Mouse (Mus musculus) G1E (cell line): Measurements from ENCODE around the gene Sox5. TPM values are rescaled to one million over a fixed set of nuclear protein-coding genes. Genes with fewer than 3 reads are reported as not detected.

ENCODE experiments used
- ATAC-seq: 2 replicates; pipeline ENCODE4 v1.8.0; 2016; ENCODE audit warnings: mild to moderate bottlenecking; ENCODE audit not compliant: insufficient number of reproducible peaks, poor library complexity, low FRiP score, severe bottlenecking; ENCODE audit errors: extremely low read depth
- DNase-seq: peaks from one replicate; pipeline ENCODE4 v3.0.0; 2012; ENCODE audit warnings: low spot score
- H3K27me3 ChIP-seq: 2 replicates; pipeline ENCODE4 v1.6.1; 2012; ENCODE audit warnings: mild to moderate bottlenecking, low read length, inconsistent platforms; ENCODE audit not compliant: insufficient read depth
- H3K36me3 ChIP-seq: replicated peaks from 2 replicates; pipeline ENCODE3; 2012; ENCODE audit warnings: mild to moderate bottlenecking, inconsistent platforms
- H3K4me1 ChIP-seq: 2 replicates; pipeline ENCODE4 v1.6.1; 2012; ENCODE audit warnings: low read depth, low read length, inconsistent platforms, mixed read lengths; ENCODE audit not compliant: insufficient read depth
- H3K4me3 ChIP-seq: 2 replicates; pipeline ENCODE4 v1.5.1; 2012; ENCODE audit warnings: low read depth, mild to moderate bottlenecking, inconsistent platforms, low read length, moderate library complexity, mixed read lengths
- H3K9me3 ChIP-seq: replicated peaks from 2 replicates; pipeline ENCODE4 v1.6.1; 2012; ENCODE audit warnings: inconsistent platforms
- CTCF ChIP-seq: IDR thresholded peaks from 2 replicates; pipeline ENCODE4 v1.5.1; 2012; ENCODE audit warnings: low read depth, low read length, inconsistent platforms, mixed read lengths
- GATA1 ChIP-seq: IDR thresholded peaks from 2 replicates; pipeline ENCODE4 v1.6.1; 2012; ENCODE audit warnings: borderline replicate concordance, low read length, inconsistent platforms, mixed read lengths
- GATA2 ChIP-seq: IDR thresholded peaks from 2 replicates; pipeline ENCODE4 v1.6.1; 2012; ENCODE audit warnings: low read depth, low read length, inconsistent platforms, borderline replicate concordance
- POLR2AphosphoS5 ChIP-seq: IDR thresholded peaks from 2 replicates; pipeline ENCODE4 v1.6.1; 2012; ENCODE audit warnings: low read depth, low read length, inconsistent platforms; ENCODE audit not compliant: insufficient replicate concordance
- TAL1 ChIP-seq: conservative IDR thresholded peaks from 2 replicates; pipeline ENCODE4 v1.6.1; 2012; ENCODE audit warnings: low read depth, low read length, inconsistent platforms, mixed read lengths
- polyA plus RNA-seq: library from polyadenylated mRNA; stranded (reverse); fragments of >175 nt; gene quantifications from 2 replicates; pipeline ENCODE4 v1.2.3, GENCODE M21; 2012
- total RNA-seq, 2 experiments: library from RNA; stranded (forward) in 1 of 2; stranded (reverse) in 1 of 2; fragments of 200-1000 nt in 1 of 2; fragments of >200 nt in 1 of 2; fragmentation: Nextera tagmentation in 1 of 2; gene quantifications; 2 replicates each; pipeline ENCODE4 v1.2.3; 2014 to 2017

Sox5 gene
- total and polyA plus RNA-seq, 3 experiments: 0.27 to 16.2 TPM; not detected in 1

DNA sequence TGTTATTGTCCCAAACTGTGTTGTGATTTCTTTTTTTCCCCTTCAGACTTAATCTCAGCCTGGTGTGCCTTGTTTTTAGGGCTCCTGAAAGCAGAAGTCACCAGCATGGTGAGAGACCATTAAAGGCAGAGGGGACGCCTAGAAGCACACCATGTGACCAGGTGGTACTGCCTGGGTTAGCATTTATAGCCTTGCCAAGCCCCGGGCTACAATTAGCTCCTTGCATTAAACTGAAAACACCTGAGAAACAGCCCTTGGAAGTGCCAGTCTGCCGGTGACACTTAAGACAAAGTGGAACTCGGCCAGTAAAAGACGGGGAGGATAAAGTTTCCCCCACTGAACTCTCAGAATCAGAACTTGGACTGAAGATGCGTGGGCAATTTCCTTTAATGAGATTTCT is 318.1 kb downstream of the Sox5 start:
- TF ChIP-seq GATA2: no peak
- no peak for TF ChIP-seq CTCF
- no peak for TF ChIP-seq TAL1
- no peak for TF ChIP-seq POLR2AphosphoS5
- no peak for TF ChIP-seq GATA1
- no peaks in the 10 kb centered on the region for H3K27me3 ChIP-seq
- H3K4me3 ChIP-seq: no peak overlapping the region
- H3K4me1 ChIP-seq: no peaks in the 10 kb centered on the region
- no peaks in the 10 kb centered on the region for H3K36me3 ChIP-seq
- DNase-seq: no peak
- peaks cover 55% of the 10 kb centered on the region for H3K9me3 ChIP-seq
- ATAC-seq: no peak

DNA sequence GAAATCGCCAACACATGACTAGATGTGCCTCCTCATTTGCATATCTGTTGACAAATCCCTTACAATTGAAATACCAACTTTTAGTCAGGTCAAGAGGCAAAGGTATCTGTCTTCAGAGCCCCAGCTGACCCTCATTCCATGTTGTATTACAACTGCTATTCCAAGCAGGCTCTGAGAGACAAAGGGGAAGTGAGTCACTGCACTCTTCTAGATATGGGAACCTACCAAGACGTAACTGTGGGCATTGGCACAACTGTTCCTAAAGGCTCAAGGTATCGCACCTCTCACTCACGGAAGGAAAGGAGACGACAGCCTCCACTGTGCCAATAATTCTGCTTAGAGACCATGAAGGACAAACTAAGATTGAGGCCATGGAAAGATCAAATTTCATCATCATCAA is 318.5 kb downstream of the Sox5 start:
- no peaks in the 10 kb centered on the region for H3K36me3 ChIP-seq
- TF ChIP-seq GATA2: no peak
- no peak for TF ChIP-seq POLR2AphosphoS5
- TF ChIP-seq TAL1: no peak
- TF ChIP-seq CTCF: no peak
- no peak for TF ChIP-seq GATA1
- no peaks in the 10 kb centered on the region for H3K4me1 ChIP-seq
- DNase-seq: no peak
- H3K9me3 ChIP-seq: peaks cover 56% of the 10 kb centered on the region
- H3K27me3 ChIP-seq: no peaks in the 10 kb centered on the region
- H3K4me3 ChIP-seq: no peak overlapping the region
- no peak for ATAC-seq

DNA sequence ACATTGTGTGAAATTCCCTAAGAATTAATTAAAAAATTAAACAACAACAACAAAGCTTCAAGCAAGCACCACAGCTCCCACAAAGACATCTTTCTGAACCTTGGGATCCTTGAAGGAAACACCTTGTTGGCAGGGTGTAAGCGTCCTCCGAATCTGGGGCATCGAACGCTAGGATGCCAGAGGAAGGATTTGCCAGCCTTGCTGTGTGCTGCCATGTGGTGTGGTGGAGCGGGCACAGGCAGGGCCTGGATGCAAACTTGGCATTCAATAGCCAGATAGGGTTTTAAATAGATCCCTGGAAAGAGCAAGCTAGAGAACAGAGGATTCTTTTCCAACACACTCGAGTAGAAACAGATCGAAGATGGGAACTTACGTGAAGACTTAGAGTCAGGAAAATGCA is 322.3 kb downstream of the Sox5 start:
- TF ChIP-seq POLR2AphosphoS5 (no peak), TAL1 (no peak), CTCF (no peak), GATA1 (no peak), GATA2 (no peak)
- H3K4me3 ChIP-seq: no peak overlapping the region
- no peaks in the 10 kb centered on the region for H3K27me3 ChIP-seq
- no peaks in the 10 kb centered on the region for H3K4me1 ChIP-seq
- ATAC-seq (no peak), DNase-seq (no peak)
- H3K36me3 ChIP-seq: no peaks in the 10 kb centered on the region
- peaks cover 58% of the 10 kb centered on the region for H3K9me3 ChIP-seq

DNA sequence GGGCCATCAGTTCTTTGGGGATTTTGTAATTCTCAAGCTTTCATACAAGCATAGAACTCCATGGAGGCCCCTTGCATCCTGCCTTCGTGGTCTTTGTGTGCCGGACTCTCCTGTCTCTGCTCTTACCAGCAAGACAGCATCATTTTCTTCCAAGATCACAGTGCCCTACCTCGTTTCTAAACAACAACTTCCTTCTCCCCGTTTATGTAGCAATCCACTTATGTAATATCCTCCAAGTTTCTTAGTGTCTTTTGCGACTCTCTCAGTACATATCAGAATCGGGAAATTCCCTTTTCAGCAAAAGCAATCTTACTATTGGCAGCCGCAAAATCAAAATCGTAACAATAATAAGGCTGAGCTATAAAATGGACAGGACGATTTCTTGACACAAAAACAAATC is 324.3 kb downstream of the Sox5 start:
- no peak for ATAC-seq
- no peaks in the 10 kb centered on the region for H3K27me3 ChIP-seq
- DNase-seq: no peak
- peaks cover 58% of the 10 kb centered on the region for H3K9me3 ChIP-seq
- no peaks in the 10 kb centered on the region for H3K36me3 ChIP-seq
- no peak for TF ChIP-seq TAL1
- TF ChIP-seq CTCF: no peak
- TF ChIP-seq GATA2: no peak
- no peak for TF ChIP-seq GATA1
- TF ChIP-seq POLR2AphosphoS5: no peak
- no peak overlapping the region for H3K4me3 ChIP-seq
- no peaks in the 10 kb centered on the region for H3K4me1 ChIP-seq

DNA sequence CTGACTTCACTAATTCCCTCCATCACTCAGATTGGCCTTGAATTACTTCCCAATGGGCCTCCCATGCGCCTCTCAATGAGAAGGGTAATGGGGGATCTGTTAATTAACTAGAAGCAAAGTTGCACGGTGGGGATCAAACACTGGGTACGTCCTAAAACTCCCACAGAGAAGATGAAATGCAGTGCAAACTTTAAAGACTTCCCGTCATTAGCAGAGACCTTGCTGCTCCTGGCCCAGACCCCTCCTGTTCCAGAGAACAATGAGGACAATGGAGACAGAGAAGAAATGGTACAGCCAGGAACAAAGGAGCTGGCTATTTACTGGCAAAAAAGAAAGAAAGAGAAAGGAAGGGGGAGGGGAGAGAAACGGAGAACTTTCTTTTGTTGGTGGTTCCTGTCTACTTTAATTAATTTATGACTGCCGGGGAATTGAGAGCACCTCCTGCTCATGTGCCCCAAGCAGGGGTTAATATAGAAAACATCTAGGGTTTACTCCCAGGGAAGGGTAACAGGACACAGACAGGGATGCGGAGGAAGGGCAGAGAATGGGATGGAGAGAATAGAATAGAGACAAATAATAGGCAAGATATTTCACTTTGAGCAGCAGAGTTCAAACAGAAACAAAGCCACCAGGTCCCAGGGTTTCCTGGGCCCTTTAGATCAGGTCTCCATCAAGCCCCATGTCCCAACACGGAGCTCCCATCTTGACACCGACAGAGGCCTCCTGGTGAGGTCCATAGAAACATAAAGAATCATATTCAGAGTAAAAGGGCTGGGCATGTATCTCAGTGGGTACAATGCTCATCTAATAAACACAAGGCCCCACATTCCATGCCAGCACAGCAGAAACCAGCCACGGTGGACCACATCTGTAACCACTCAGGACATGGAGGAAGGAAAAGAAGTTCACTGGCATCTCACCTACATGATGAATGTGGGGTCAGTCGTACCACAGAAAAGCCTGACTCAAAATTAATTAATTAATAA is 327.2 kb downstream of the Sox5 start:
- no peak for DNase-seq
- no peak for ATAC-seq
- Histone ChIP-seq H3K36me3 (no peaks in the 10 kb centered on the region), H3K4me3 (no peak overlapping the region), H3K4me1 (no peaks in the 10 kb centered on the region), H3K27me3 (no peaks in the 10 kb centered on the region), H3K9me3 (peaks cover 61% of the 10 kb centered on the region)
- TF ChIP-seq TAL1 (no peak), GATA1 (no peak), GATA2 (no peak), CTCF (no peak), POLR2AphosphoS5 (no peak)

DNA sequence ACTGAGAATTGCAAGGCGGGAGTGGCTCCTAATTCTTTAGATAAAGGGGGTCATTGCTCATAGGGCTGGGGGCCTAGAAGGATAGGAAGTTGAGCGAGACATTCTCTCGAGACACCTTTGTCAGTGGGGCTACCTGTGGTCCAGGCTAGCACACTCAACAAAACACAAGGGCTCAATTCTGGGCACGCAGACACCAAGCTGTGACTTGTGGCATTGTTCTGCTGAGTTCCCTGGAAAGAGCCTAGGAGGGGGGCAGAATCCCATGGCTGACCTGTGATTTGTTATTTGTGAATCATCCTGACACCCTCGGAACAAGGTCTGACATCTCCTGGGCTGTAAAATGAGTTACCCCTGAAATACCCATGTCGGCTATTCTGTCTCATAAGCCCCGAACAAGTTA is 328.2 kb downstream of the Sox5 start:
- TF ChIP-seq GATA2 (no peak), GATA1 (no peak), CTCF (no peak), POLR2AphosphoS5 (no peak), TAL1 (no peak)
- Histone ChIP-seq H3K4me1 (no peaks in the 10 kb centered on the region), H3K4me3 (no peak overlapping the region), H3K36me3 (no peaks in the 10 kb centered on the region), H3K9me3 (peaks cover 60% of the 10 kb centered on the region), H3K27me3 (no peaks in the 10 kb centered on the region)
- DNase-seq (no peak), ATAC-seq (no peak)
